Mouse (Mus musculus): ENCODE results near the gene Grk6.

- TF ChIP-seq CTCF (IDR thresholded peaks at IDR 0.05; ENCODE audit: low read depth) (no peak), EP300 (IDR thresholded peaks at IDR 0.05; ENCODE audit: low read depth) (no peak)
Measured at GRCm38 (mm10) chr13:55413333-55413732, 31.5 kb upstream of the Grk6 start.

Data from heart, postnatal 0 days (tissue).